Mouse (Mus musculus) MEL (cell line): ENCODE data around the gene Scd3. TPM values are rescaled to one million over a fixed set of nuclear protein-coding genes. Genes with fewer than 3 reads are reported as not detected.
A peak's percentile ranks its signal among the peaks of the same experiment; 100 is the strongest.
"Not testable (repeated sequence)": the region's sequence is repeated elsewhere in the genome, so short reads cannot be mapped to it uniquely, and the experiment has no call there.

Experiments
- DNase-seq: peaks from one replicate; pipeline ENCODE4 v3.0.0; 2011; ENCODE audit warnings: low read depth, low spot score
- H3K27ac ChIP-seq: 2 replicates; pipeline ENCODE4 v1.5.1; 2012; ENCODE audit warnings: low read depth, mild to moderate bottlenecking, control low read depth, low read length, moderate library complexity; ENCODE audit not compliant: control insufficient read depth
- H3K27me3 ChIP-seq, 2 experiments: fragments of 150-350 bp in 1 of 2; sonication (generic) in 1 of 2; 2 replicates each; pipeline ENCODE4 v1.6.1; 2012; ENCODE audit warnings: low read length in 2 of 2, mild to moderate bottlenecking in 2 of 2, improper control_type of control experiment in 1 of 2, moderate library complexity in 1 of 2; ENCODE audit not compliant: insufficient read depth in 2 of 2, control insufficient read depth in 1 of 2
- H3K36me3 ChIP-seq, 2 experiments: 2 replicates each; pipeline ENCODE4 v1.6.1; 2012 to 2014; ENCODE audit warnings: low read length in 2 of 2, improper control_type of control experiment in 1 of 2, inconsistent platforms in 1 of 2, mild to moderate bottlenecking in 1 of 2; ENCODE audit not compliant: insufficient read depth in 2 of 2, control insufficient read depth in 1 of 2
- H3K4me1 ChIP-seq, 2 experiments: fragments of 150-350 bp in 1 of 2; sonication (generic) in 1 of 2; 2 replicates each; pipeline ENCODE4 v1.6.1; 2012; ENCODE audit warnings: low read length in 2 of 2, improper control_type of control experiment in 1 of 2, mild to moderate bottlenecking in 1 of 2; ENCODE audit not compliant: insufficient read depth in 2 of 2, control insufficient read depth in 1 of 2
- H3K4me3 ChIP-seq, 2 experiments: fragments of 150-350 bp in 1 of 2; sonication (generic) in 1 of 2; 2 replicates each; pipeline ENCODE4 v1.5.1; 2012; ENCODE audit warnings: low read depth in 2 of 2, low read length in 2 of 2, mild to moderate bottlenecking in 2 of 2, moderate library complexity in 2 of 2, control low read depth in 1 of 2, improper control_type of control experiment in 1 of 2; ENCODE audit not compliant: control insufficient read depth in 1 of 2, insufficient read depth in 1 of 2
- H3K79me2 ChIP-seq: 2 replicates; pipeline ENCODE4 v1.6.1; 2012; ENCODE audit warnings: mild to moderate bottlenecking, low read length, moderate library complexity; ENCODE audit not compliant: control insufficient read depth, poor library complexity, insufficient read depth
- H3K9ac ChIP-seq: 2 replicates; pipeline ENCODE4 v1.6.1; 2012; ENCODE audit warnings: low read depth, mild to moderate bottlenecking, control low read depth, low read length, moderate library complexity; ENCODE audit not compliant: control insufficient read depth, poor library complexity, severe bottlenecking
- H3K9me3 ChIP-seq: fragments of 150-350 bp; sonication (generic); replicated peaks from 2 replicates; pipeline ENCODE4 v1.6.1; 2012; ENCODE audit warnings: mild to moderate bottlenecking, low read length, improper control_type of control experiment, moderate library complexity; ENCODE audit not compliant: insufficient read depth
- BHLHE40 ChIP-seq: IDR thresholded peaks from 2 replicates; pipeline ENCODE4 v1.6.1; 2012; ENCODE audit warnings: low read depth, mild to moderate bottlenecking, inconsistent platforms, low read length, improper control_type of control experiment, borderline replicate concordance
- CHD1 ChIP-seq: IDR thresholded peaks from 2 replicates; pipeline ENCODE4 v1.6.1; 2012; ENCODE audit warnings: low read depth, mild to moderate bottlenecking, inconsistent platforms, low read length, improper control_type of control experiment
- CTCF ChIP-seq, 3 experiments: IDR thresholded peaks in 2 of 3; conservative IDR thresholded peaks in 1 of 3; 2 replicates each; pipeline ENCODE4 v1.5.1; 2011 to 2012; ENCODE audit warnings: low read length in 3 of 3, low read depth in 2 of 3, mild to moderate bottlenecking in 2 of 3, improper control_type of control experiment in 1 of 3, inconsistent platforms in 1 of 3, mixed read lengths in 1 of 3, moderate library complexity in 1 of 3; ENCODE audit not compliant: control insufficient read depth in 1 of 3, insufficient read depth in 1 of 3, poor library complexity in 1 of 3, severe bottlenecking in 1 of 3
- ELF1 ChIP-seq: IDR thresholded peaks from 2 replicates; pipeline ENCODE4 v1.6.1; 2014; ENCODE audit warnings: low read depth, mild to moderate bottlenecking, inconsistent platforms, low read length, improper control_type of control experiment, moderate library complexity
- EP300 ChIP-seq, 2 experiments: IDR thresholded peaks; 2 replicates each; pipeline ENCODE4 v1.6.1; 2011; ENCODE audit warnings: improper control_type of control experiment in 2 of 2, low read length in 2 of 2, low read depth in 1 of 2, mild to moderate bottlenecking in 1 of 2
- GABPA ChIP-seq: IDR thresholded peaks from 2 replicates; pipeline ENCODE4 v1.6.1; 2012; ENCODE audit warnings: low read depth, mild to moderate bottlenecking, inconsistent platforms, low read length, improper control_type of control experiment, moderate library complexity
- GATA1 ChIP-seq: IDR thresholded peaks from 2 replicates; pipeline ENCODE4 v1.6.1; 2011; ENCODE audit warnings: low read depth, low read length, improper control_type of control experiment
- HCFC1 ChIP-seq: IDR thresholded peaks from 2 replicates; pipeline ENCODE4 v1.6.1; 2012; ENCODE audit warnings: low read depth, mild to moderate bottlenecking, inconsistent platforms, low read length, improper control_type of control experiment, moderate library complexity
- JUND ChIP-seq: IDR thresholded peaks from 2 replicates; pipeline ENCODE4 v1.6.1; 2011; ENCODE audit warnings: low read depth, mild to moderate bottlenecking, improper control_type of control experiment, low read length
- KAT2A ChIP-seq: conservative IDR thresholded peaks from 2 replicates; pipeline ENCODE4 v1.6.1; 2012; ENCODE audit warnings: low read depth, low read length, improper control_type of control experiment, inconsistent platforms
- MAFK ChIP-seq: IDR thresholded peaks from 2 replicates; pipeline ENCODE4 v1.6.1; 2011; ENCODE audit warnings: low read depth, mild to moderate bottlenecking, low read length, improper control_type of control experiment, borderline replicate concordance
- MYB ChIP-seq: IDR thresholded peaks from 2 replicates; pipeline ENCODE4 v1.6.1; 2011; ENCODE audit warnings: mild to moderate bottlenecking, low read depth, low read length, improper control_type of control experiment
- MYC ChIP-seq: IDR thresholded peaks from 2 replicates; pipeline ENCODE4 v1.6.1; 2011; ENCODE audit warnings: low read depth, mild to moderate bottlenecking, low read length, improper control_type of control experiment, moderate library complexity
- NELFE ChIP-seq: IDR thresholded peaks from 2 replicates; pipeline ENCODE4 v1.6.1; 2011; ENCODE audit warnings: low read depth, low read length, improper control_type of control experiment
- POLR2AphosphoS5 ChIP-seq: IDR thresholded peaks from 2 replicates; pipeline ENCODE4 v1.6.1; 2012; ENCODE audit warnings: low read depth, borderline replicate concordance, mild to moderate bottlenecking, inconsistent platforms, low read length, moderate library complexity, mixed read lengths
- TAL1 ChIP-seq: IDR thresholded peaks from 2 replicates; pipeline ENCODE4 v1.6.1; 2012; ENCODE audit warnings: mild to moderate bottlenecking, inconsistent platforms, low read length, moderate library complexity, mixed read lengths
- TBP ChIP-seq: IDR thresholded peaks from 2 replicates; pipeline ENCODE4 v1.8.0; 2011; ENCODE audit warnings: low read depth, low read length, improper control_type of control experiment
- TCF12 ChIP-seq: IDR thresholded peaks from 2 replicates; pipeline ENCODE4 v1.6.1; 2014; ENCODE audit warnings: low read depth, mild to moderate bottlenecking, inconsistent platforms, low read length, improper control_type of control experiment, moderate library complexity
- ZNF384 ChIP-seq: IDR thresholded peaks from 2 replicates; pipeline ENCODE4 v1.6.1; 2012; ENCODE audit warnings: low read depth, mild to moderate bottlenecking, inconsistent platforms, low read length, improper control_type of control experiment
- polyA plus RNA-seq, 2 experiments: library from polyadenylated mRNA; stranded (reverse) in 1 of 2; unstranded in 1 of 2; fragments of >175 nt in 1 of 2; fragments of >200 nt in 1 of 2; gene quantifications; 2 replicates each; pipeline versions ENCODE4 v1.2.1 to v1.2.4; 2012; ENCODE audit warnings: low replicate concordance in 2 of 2, low read depth in 1 of 2; ENCODE audit not compliant: insufficient read length in 2 of 2, insufficient read depth in 1 of 2, missing spikeins in 1 of 2
- total RNA-seq: library from RNA; depleted of rRNA; stranded (reverse); fragments of 300-350 nt; gene quantifications from 2 replicates; pipeline ENCODE4 v1.2.3, GENCODE M21; 2012

The Scd3 gene
- total and polyA plus RNA-seq, 3 experiments: 0.65 to 745 (median 0.96) TPM

DNA sequence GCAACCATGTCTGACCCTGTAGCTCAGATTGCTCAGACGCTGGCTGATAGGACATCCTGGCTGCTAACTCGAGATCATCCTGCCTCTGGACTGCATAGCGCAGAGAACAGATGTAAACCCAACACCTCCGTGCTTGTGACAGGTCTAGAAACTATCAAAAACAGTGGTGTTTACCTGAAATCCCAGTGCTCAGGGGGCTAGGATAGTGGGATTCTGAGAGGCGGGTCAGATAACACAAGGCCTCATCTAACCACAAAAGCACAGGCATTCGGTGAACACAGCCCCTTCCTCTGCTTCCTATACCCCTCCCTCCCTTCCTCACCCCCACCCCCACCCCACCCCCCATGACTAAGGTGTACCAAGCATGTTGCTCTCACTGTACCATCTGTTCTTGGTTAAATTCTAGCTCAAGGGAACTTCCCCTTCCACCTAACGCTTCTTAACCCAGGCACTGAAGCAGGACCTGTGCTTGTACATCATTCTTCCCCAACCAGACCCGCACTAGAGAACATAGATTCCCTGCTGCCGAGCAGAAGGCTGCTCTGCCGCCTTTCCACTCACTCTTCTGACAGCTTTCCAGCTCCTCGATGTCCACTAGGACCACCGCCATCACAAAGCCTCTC, 49.0 kb downstream of the Scd3 start:
- Histone ChIP-seq H3K36me3 (peaks cover 0 to 2% of the 10 kb centered on the region in 2 experiments; a peak in 2 of 4 replicates), H3K4me1 (peaks cover 0 to 6% of the 10 kb centered on the region in 2 experiments), H3K27me3 (no peaks in the 10 kb centered on the region), H3K9me3 (no peaks in the 10 kb centered on the region), H3K4me3 (no peak overlapping the region), H3K27ac (no peak overlapping the region), H3K9ac (no peak overlapping the region), H3K79me2 (no peaks in the 10 kb centered on the region; the same call in 1 of the 2 replicates)
- DNase-seq: peak; percentile 55
- TF ChIP-seq KAT2A (no peak), TCF12 (no peak), JUND (no peak), POLR2AphosphoS5 (no peak), NELFE (no peak), MYC (no peak), BHLHE40 (no peak), CHD1 (no peak), ZNF384 (no peak), EP300 (IDR thresholded peaks at IDR 0.05; ENCODE audit: low read depth in 1 of 2, low read length in 2 of 2) (no peak), CTCF (IDR thresholded peaks at IDR 0.05 in 2 of 3, conservative IDR thresholded peaks at IDR 0.05 in 1 of 3; ENCODE audit: control insufficient read depth in 1 of 3, insufficient read depth in 1 of 3, low read depth in 2 of 3, low read length in 3 of 3, poor library complexity in 1 of 3, severe bottlenecking in 1 of 3) (no peak), MAFK (no peak)

DNA sequence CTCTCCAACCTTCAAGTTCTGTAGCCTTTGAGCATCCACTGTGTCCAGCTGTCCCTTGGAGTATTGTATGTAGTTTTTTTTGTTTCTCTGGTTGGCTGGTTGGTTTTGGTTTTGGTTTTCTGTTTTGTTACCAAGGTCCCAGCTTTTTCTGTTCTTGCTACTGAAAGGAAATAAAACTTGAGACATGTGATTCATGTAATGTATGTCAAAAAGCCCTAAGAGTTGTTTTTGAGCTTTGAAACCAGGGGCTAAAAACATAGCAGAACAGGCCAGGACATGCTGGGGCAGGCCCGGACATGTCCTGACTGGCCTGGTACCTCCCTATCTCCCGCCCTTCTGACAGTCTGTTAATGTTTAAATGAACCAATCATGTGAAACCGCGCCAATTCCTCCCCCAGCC, 51.0 kb downstream of the Scd3 start:
- H3K4me1 ChIP-seq, H3K4me3 ChIP-seq, H3K27ac ChIP-seq, H3K9me3 ChIP-seq, H3K36me3 ChIP-seq, H3K27me3 ChIP-seq, DNase-seq, H3K9ac ChIP-seq, H3K79me2 ChIP-seq: not testable (repeated sequence)

DNA sequence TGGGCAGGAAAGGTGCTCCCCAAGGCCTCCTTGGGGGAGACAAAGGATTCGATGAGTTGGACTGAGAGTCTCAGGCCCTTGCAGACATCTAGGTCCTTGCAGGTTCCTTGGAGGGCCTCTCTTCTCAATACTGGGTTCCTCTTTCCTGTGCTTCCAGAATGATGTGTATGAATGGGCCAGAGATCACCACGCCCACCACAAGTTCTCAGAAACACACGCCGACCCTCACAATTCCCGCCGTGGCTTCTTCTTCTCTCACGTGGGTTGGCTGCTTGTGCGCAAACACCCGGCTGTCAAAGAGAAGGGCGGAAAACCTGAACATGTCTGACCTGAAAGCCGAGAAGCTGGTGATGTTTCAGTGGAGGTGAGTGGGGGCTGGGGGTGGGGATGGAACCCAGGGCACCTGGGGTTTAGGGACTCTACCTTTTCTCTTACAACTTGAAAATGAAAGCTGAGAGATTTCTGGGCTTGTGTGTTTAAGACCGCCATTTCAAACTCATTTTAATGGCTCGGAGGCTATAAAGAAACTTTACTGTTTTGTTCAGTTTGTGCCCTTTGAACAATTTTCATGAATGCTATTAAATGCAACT, 54.4 kb downstream of the Scd3 start:
- DNase-seq: no peak
- no peaks in the 10 kb centered on the region for H3K79me2 ChIP-seq
- H3K27me3 ChIP-seq: no peaks in the 10 kb centered on the region
- no peaks in the 10 kb centered on the region; a peak in 1 of 4 replicates for H3K4me1 ChIP-seq
- no peaks in the 10 kb centered on the region for H3K36me3 ChIP-seq
- no peaks in the 10 kb centered on the region for H3K9me3 ChIP-seq
- no peak overlapping the region for H3K27ac ChIP-seq
- H3K4me3 ChIP-seq: no peak overlapping the region
- H3K9ac ChIP-seq: no peak overlapping the region
- TF ChIP-seq ELF1 (no peak), MYC (no peak), GATA1 (no peak), MYB (no peak), TAL1 (no peak), GABPA (no peak), TBP (no peak), NELFE (no peak), BHLHE40 (no peak), HCFC1 (no peak)
